Mouse (Mus musculus) megakaryocyte, embryonic 14.5 days (primary cell): Measurements from ENCODE around the gene Lrmda. TPM values are rescaled to one million over a fixed set of nuclear protein-coding genes. Genes with fewer than 3 reads are reported as not detected.

Experiments
- H3K27me3 ChIP-seq: replicated peaks from 2 replicates; pipeline ENCODE3; 2012; ENCODE audit warnings: inconsistent platforms
- H3K36me3 ChIP-seq: replicated peaks from 2 replicates; pipeline ENCODE3; 2012; ENCODE audit warnings: low read length, inconsistent platforms, mixed read lengths
- H3K4me1 ChIP-seq: 2 replicates; pipeline ENCODE4 v1.6.1; 2012; ENCODE audit warnings: inconsistent platforms
- H3K4me3 ChIP-seq: replicated peaks from 2 replicates; pipeline ENCODE3; 2012; ENCODE audit warnings: moderate library complexity, mild to moderate bottlenecking, inconsistent platforms
- H3K9me3 ChIP-seq: 2 replicates; pipeline ENCODE4 v1.6.1; 2012; ENCODE audit warnings: inconsistent platforms
- FLI1 ChIP-seq: IDR thresholded peaks from 2 replicates; pipeline ENCODE4 v1.6.1; 2012; ENCODE audit warnings: low read length, inconsistent platforms, mixed read lengths
- GATA1 ChIP-seq: IDR thresholded peaks from 3 replicates; pipeline ENCODE4 v1.6.1; 2012; ENCODE audit warnings: mixed read lengths, low read length, inconsistent platforms, borderline replicate concordance
- polyA plus RNA-seq: library from polyadenylated mRNA; stranded (reverse); fragments of >175 nt; gene quantifications from 2 replicates; pipeline ENCODE4 v1.2.3, GENCODE M21; 2012; ENCODE audit warnings: low replicate concordance; ENCODE audit not compliant: insufficient read depth

The Lrmda gene
- polyA plus RNA-seq, 1 experiment: 7.1 TPM

DNA sequence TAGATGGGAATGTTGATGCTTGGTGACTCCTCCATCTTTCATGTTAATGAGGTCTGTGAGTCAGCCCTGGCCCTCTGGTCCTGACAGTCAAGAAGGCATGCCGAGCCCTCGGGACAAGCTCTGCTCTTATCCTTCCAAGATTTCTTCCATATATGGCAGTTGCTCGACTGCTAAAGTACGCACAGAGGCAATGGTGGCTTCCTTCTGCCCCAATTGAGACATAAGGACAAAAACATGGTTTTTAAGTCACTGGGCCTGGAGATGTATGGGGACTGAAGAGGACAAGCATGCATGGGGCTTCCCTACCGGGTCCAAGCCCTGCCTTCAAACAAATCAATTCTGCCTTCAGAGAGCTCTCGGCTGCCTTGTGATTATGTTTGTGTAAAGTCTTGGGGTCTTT, 793.3 kb downstream of the Lrmda start:
- H3K27me3 ChIP-seq: peaks cover 3% of the 10 kb centered on the region
- no peaks in the 10 kb centered on the region for H3K36me3 ChIP-seq
- H3K9me3 ChIP-seq: no peaks in the 10 kb centered on the region
- no peak overlapping the region for H3K4me3 ChIP-seq
- H3K4me1 ChIP-seq: peaks cover 6% of the 10 kb centered on the region
- TF ChIP-seq FLI1: no peak
- TF ChIP-seq GATA1: no peak

DNA sequence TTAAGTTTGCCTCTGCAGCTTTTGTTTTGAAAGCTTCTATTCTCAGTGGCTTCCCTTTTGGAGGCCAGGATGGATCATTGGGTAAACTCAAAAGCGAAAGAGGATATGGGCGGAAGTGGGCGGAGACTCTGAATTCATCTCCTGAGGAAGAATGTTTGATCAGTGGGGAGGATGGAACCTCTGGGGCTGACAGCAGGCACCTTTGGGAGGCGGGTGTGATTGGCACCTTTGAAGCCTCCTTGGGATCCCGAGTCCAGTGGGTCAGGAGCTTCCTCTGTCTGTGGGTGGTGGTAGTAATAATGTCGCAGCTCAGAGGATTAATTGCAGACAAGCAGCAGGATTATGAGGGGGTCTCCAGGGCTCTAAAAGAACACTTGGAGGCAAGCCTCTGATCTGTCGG, 793.9 kb downstream of the Lrmda start:
- TF ChIP-seq GATA1 (no peak), FLI1 (no peak)
- no peaks in the 10 kb centered on the region for H3K27me3 ChIP-seq
- peaks cover under 1% of the 10 kb centered on the region; the same call in 1 of the 2 replicates for H3K4me1 ChIP-seq
- H3K4me3 ChIP-seq: no peak overlapping the region
- no peaks in the 10 kb centered on the region for H3K9me3 ChIP-seq
- no peaks in the 10 kb centered on the region for H3K36me3 ChIP-seq

DNA sequence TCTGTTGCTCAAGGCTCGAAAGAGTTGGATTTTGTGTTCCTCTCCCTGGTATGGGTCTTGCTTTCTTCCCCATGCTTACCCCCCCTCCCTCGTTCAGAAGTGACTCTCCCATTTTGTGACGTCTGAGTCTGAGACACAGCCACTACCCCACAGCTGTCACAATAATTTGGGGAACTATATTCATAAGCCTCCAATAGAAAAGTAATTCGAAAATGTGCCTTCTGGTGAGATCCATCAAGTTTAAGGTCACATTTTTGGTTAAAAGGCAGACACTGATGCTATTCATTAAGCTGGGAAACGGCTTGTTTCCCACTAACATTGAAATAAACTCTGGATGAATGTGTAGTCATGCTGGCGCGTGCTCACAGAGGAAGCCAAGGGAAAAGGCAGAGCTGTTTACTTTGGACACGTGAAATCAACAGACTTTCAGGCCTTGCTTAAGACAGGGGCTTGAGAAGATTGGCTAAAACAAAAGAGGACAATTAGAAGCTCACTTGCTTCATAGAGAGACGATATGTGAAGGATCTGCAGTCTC, 795.4 kb downstream of the Lrmda start:
- no peaks in the 10 kb centered on the region for H3K9me3 ChIP-seq
- TF ChIP-seq FLI1 (no peak), GATA1 (no peak)
- no peaks in the 10 kb centered on the region for H3K36me3 ChIP-seq
- no peak overlapping the region for H3K4me3 ChIP-seq
- H3K27me3 ChIP-seq: no peaks in the 10 kb centered on the region
- no peaks in the 10 kb centered on the region for H3K4me1 ChIP-seq

DNA sequence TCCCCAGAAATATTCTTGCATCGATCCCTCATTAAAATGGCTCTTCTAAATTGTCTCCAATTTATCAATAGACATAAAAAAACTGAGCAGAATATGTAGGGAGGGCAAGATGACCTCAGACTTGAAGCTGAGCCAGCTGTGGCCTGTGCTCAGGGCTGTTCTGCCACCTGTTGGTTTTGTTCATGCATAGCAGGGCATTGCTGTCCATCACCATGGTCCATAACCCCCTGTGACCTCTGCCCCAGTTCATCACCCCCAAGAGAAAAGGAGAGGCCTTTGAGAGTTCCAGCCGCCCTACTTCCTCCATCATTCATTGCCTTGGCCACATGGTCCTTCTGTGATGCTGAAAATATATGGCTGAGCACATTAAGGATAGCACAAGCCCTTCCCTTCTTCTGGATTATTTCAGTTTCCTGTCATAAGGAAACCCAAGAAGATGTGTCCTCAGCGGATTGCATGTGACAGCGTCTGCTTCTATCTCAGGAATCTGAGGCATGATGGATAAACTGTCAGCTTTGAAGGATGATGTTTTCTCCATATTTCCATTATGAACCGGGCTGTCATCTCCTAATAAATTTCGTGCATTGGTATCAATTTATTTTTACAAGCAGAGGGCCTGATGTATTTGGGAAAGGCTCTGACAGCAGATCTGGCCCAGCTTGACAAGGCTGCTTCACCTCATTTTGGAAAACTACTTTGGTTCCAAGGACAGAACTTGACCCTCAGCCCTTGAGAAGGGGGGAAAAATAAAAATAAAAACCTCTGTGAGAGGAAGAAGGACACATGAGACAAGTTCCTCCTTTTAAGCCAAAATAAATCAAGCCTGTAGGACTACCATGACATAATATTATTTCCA, 798.1 kb downstream of the Lrmda start:
- Histone ChIP-seq H3K9me3 (no peaks in the 10 kb centered on the region), H3K27me3 (no peaks in the 10 kb centered on the region), H3K36me3 (no peaks in the 10 kb centered on the region), H3K4me1 (no peaks in the 10 kb centered on the region), H3K4me3 (no peak overlapping the region)
- TF ChIP-seq FLI1: no peak
- no peak for TF ChIP-seq GATA1

DNA sequence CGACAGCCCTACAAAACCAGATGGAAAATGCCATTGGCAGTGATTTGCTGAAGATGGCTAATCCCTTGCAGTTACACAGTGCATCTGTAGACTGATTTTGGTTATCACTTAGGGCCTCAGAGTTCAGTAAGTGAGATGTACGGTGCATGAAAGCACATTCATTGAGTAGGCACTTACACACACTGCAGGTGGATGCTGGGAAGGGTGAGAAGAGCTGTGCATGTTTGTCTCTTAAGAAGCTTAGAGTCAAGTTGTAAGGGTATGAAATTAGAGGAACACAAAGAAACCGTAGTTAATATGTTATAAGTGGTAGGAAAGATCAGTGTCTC, 798.7 kb downstream of the Lrmda start:
- H3K4me3 ChIP-seq: no peak overlapping the region
- H3K36me3 ChIP-seq: no peaks in the 10 kb centered on the region
- TF ChIP-seq FLI1: no peak
- TF ChIP-seq GATA1: no peak
- H3K9me3 ChIP-seq: no peaks in the 10 kb centered on the region
- H3K27me3 ChIP-seq: no peaks in the 10 kb centered on the region
- H3K4me1 ChIP-seq: no peaks in the 10 kb centered on the region

DNA sequence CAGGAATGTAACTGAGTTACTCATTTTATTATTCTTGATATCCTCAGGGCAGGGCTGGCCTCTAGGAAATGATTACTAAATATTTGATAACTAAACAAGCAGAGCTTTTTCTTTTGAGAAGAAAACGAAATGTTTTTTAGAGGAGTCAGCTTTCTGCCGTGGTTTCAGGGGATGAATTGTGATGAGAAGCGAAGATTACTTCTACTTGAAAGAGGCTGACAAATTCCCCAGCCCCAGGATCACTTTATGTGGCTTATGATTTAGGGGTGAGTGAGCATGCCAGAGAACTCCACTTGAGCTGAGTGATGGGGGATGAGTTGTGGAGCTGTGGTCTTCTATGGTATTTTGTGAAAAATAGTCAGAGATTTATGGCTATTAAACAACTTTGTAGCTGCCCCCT, 803.4 kb downstream of the Lrmda start:
- TF ChIP-seq FLI1: no peak
- no peak for TF ChIP-seq GATA1
- Histone ChIP-seq H3K4me3 (no peak overlapping the region), H3K36me3 (no peaks in the 10 kb centered on the region), H3K4me1 (no peaks in the 10 kb centered on the region), H3K9me3 (no peaks in the 10 kb centered on the region), H3K27me3 (no peaks in the 10 kb centered on the region)

DNA sequence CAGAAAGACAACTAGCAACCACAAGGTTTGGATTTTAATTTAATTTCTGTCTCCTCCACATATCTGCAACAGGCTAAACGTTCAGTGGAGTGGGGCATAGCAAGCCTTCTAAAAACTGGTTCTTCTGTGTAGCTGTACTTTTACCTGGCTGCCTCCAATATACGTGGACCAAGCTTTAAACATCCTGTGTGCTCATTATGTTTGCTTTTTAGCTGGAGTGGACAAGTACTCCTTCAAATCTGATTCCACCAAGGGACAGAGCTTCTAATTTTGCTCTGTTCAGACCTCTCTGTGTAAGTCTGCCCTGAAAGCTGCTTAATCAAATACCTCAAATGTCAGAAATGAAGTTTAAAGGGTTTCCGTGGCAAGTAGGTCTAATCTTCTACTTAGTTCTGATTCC, 807.3 kb downstream of the Lrmda start:
- Histone ChIP-seq H3K36me3 (no peaks in the 10 kb centered on the region), H3K4me3 (no peak overlapping the region), H3K4me1 (no peaks in the 10 kb centered on the region), H3K27me3 (no peaks in the 10 kb centered on the region), H3K9me3 (no peaks in the 10 kb centered on the region)
- TF ChIP-seq GATA1: no peak
- no peak for TF ChIP-seq FLI1

DNA sequence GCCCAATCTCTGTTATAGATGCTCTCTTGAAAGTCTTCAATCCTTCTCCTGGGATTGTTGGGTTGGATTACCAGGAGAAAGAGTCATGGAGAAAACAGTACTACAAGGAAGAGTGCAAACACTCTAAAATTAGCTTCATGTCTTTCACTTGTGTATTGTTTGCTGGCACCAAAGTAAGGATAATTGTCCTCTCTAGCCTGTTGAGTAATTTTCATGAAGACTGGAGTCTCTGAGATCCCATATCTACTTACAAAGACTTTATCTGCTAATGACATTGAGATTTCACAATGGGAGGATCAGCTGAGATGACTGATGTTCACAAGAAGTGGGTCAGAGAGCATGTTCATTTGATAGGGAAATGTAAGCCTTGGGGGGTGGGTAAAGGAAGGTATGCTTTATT, 817.5 kb downstream of the Lrmda start:
- Histone ChIP-seq H3K4me1 (no peaks in the 10 kb centered on the region), H3K4me3 (no peak overlapping the region), H3K27me3 (no peaks in the 10 kb centered on the region), H3K9me3 (peaks cover 12% of the 10 kb centered on the region), H3K36me3 (no peaks in the 10 kb centered on the region)
- TF ChIP-seq GATA1: no peak
- no peak for TF ChIP-seq FLI1

DNA sequence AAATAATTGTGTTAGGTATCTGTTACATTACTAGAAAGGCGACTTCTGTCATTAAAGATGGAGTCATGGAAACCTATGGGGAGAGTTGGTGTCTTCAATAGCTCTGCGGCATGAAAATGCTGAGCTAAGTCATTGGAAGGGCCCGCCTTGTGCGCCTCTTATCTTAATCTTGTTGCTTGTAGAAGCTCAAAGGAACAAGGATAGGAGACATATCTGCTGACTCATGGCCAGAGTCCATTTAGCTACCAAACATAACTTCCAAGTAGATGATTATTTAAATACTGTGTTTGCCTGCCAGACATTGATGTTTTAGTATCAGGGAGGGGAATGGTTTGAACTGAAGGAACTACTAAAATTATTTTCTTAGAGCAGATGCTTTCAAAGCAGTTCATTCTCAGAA, 821.6 kb downstream of the Lrmda start:
- peaks cover 17% of the 10 kb centered on the region for H3K9me3 ChIP-seq
- no peaks in the 10 kb centered on the region for H3K27me3 ChIP-seq
- TF ChIP-seq FLI1 (no peak), GATA1 (no peak)
- H3K4me1 ChIP-seq: no peaks in the 10 kb centered on the region
- no peaks in the 10 kb centered on the region for H3K36me3 ChIP-seq
- H3K4me3 ChIP-seq: no peak overlapping the region

DNA sequence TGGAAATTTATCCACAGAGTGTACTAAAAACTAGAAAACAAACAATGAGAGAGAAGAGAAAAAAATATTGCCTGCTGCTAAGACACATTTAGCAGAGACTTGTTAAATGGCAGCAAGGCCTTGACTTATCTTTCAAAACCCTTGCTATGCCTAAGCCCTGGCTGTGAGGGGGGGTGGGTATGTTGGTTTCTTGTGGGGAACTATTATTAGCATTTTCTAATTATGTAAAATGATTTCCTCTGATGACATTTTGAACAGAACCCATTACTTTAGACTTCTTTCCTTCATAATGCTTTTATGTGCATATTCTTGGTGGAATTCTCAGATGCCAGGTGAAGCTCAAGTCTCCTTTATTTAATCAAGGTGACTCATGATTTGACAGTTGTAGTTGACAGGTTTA, 824.5 kb downstream of the Lrmda start:
- Histone ChIP-seq H3K4me3 (no peak overlapping the region), H3K27me3 (no peaks in the 10 kb centered on the region), H3K36me3 (no peaks in the 10 kb centered on the region), H3K9me3 (peaks cover 7% of the 10 kb centered on the region; the same call in 1 of the 2 replicates), H3K4me1 (no peaks in the 10 kb centered on the region)
- TF ChIP-seq FLI1: no peak
- no peak for TF ChIP-seq GATA1

DNA sequence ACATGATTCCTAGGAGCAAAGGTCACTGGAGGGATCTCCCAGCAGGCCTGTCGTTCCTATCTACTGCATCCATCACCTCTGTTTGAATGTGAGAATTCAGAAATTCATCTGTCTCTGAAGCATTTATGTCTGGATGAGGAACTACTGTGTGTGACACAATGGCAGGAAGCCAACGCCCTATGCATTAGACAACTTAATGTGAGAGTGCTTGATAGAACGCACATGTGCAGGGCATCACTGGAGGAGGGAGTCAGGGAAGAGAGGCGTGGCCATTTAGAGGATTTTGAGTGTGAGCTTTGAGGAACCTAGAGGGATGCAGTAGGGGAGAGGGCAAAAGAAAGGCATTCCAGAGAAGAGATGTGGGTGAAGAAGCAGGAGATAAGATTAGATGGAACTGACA, 825.9 kb downstream of the Lrmda start:
- TF ChIP-seq FLI1 (no peak), GATA1 (no peak)
- no peaks in the 10 kb centered on the region for H3K36me3 ChIP-seq
- H3K4me3 ChIP-seq: no peak overlapping the region
- no peaks in the 10 kb centered on the region for H3K4me1 ChIP-seq
- no peaks in the 10 kb centered on the region for H3K27me3 ChIP-seq
- H3K9me3 ChIP-seq: peaks cover 7% of the 10 kb centered on the region; the same call in 1 of the 2 replicates
